Mouse (Mus musculus) lung, embryonic 14.5 days (tissue): Measurements from ENCODE around the gene Gnao1. TPM values are rescaled to one million over a fixed set of nuclear protein-coding genes. Genes with fewer than 3 reads are reported as not detected.

Source experiments
- ATAC-seq: fragments of 200-750 bp; cut with Nextera tagmentation; 2 replicates; pipeline ENCODE4 v1.8.0; 2017; ENCODE audit warnings: mild to moderate bottlenecking, moderate TSS enrichment, moderate library complexity; ENCODE audit not compliant: insufficient read depth
- DNase-seq: peaks from one replicate; pipeline ENCODE4 v3.0.0-alpha.2; 2015
- H3K27ac ChIP-seq: fragments of 300-500 bp; sonication (generic); 2 replicates; pipeline ENCODE4 v1.5.1; 2014; ENCODE audit warnings: low read depth, mild to moderate bottlenecking, moderate library complexity
- H3K27me3 ChIP-seq: fragments of 300-500 bp; sonication (generic); 2 replicates; pipeline ENCODE4 v1.6.1; 2014; ENCODE audit warnings: low read length, control low read depth; ENCODE audit not compliant: insufficient read depth
- H3K36me3 ChIP-seq: fragments of 300-500 bp; sonication (generic); 2 replicates; pipeline ENCODE4 v1.6.1; 2014; ENCODE audit warnings: control low read depth; ENCODE audit not compliant: insufficient read depth
- H3K4me1 ChIP-seq: fragments of 300-500 bp; sonication (generic); 2 replicates; pipeline ENCODE4 v1.6.1; 2014; ENCODE audit warnings: antibody characterized with exemption, control low read depth; ENCODE audit not compliant: insufficient read depth
- H3K4me2 ChIP-seq: fragments of 300-500 bp; sonication (generic); 2 replicates; pipeline ENCODE4 v1.6.1; 2014; ENCODE audit warnings: mild to moderate bottlenecking
- H3K4me3 ChIP-seq: fragments of 300-500 bp; sonication (generic); 2 replicates; pipeline ENCODE4 v1.5.1; 2014; ENCODE audit warnings: low read depth, low read length
- H3K9ac ChIP-seq: fragments of 300-500 bp; sonication (generic); 2 replicates; pipeline ENCODE4 v1.6.1; 2014
- H3K9me3 ChIP-seq: fragments of 300-500 bp; sonication (generic); 2 replicates; pipeline ENCODE4 v1.6.1; 2016; ENCODE audit warnings: low read depth, low read length, control low read depth
- CTCF ChIP-seq: IDR thresholded peaks from 2 replicates; pipeline ENCODE4 v1.5.1; 2016; ENCODE audit warnings: antibody characterized with exemption, low read depth
- WGBS: fragments of 180-500 bp; shearing (Covaris S2); extraction: QIAGEN DNeasy Blood & Tissue Kit; methylation state at CpG from one replicate; pipeline ENCODE4 v1.1.7; 2014; 5-methylcytosine and 5-hydroxymethylcytosine counted together
- polyA plus RNA-seq: library from polyadenylated mRNA; unstranded; fragments of >200 nt; fragmentation: Nextera tagmentation; extraction: Ambion mirVana; gene quantifications from 2 replicates; pipeline ENCODE4 v1.2.1, GENCODE M21; 2014

Gnao1 gene
- polyA plus RNA-seq, 1 experiment from 2014 or later = 1.8 TPM

DNA sequence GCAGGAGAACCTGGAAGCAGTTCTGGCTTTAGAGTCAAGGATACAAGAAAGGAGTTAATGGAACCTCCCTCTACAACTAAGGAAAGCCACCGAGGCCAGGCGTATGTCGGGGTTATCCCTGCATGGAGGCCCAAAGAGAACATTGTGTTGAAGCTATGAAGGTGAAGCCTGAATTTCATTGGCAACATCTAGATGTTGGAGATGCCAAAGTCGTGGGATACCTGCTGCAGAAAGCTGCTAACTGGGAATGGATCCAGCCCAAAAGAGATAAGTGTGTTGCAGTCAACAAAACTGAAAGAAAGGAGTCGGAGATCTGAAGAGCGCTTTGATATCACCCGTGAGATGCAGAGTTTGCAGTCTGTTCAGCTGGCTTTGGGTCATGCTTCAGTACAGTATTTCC lies 70.2 kb downstream of the Gnao1 start:
- no peak overlapping the region for H3K4me3 ChIP-seq
- no peak overlapping the region for H3K4me2 ChIP-seq
- DNase-seq (no peak), ATAC-seq (no peak)
- 77% methylated on average over 7 of the region's 7 CpGs for WGBS
- no peaks in the 10 kb centered on the region for H3K27me3 ChIP-seq
- no peaks in the 10 kb centered on the region for H3K4me1 ChIP-seq
- no peaks in the 10 kb centered on the region for H3K9me3 ChIP-seq
- no peaks in the 10 kb centered on the region for H3K36me3 ChIP-seq
- no peak for TF ChIP-seq CTCF
- H3K9ac ChIP-seq = no peak overlapping the region
- H3K27ac ChIP-seq = no peak overlapping the region

DNA sequence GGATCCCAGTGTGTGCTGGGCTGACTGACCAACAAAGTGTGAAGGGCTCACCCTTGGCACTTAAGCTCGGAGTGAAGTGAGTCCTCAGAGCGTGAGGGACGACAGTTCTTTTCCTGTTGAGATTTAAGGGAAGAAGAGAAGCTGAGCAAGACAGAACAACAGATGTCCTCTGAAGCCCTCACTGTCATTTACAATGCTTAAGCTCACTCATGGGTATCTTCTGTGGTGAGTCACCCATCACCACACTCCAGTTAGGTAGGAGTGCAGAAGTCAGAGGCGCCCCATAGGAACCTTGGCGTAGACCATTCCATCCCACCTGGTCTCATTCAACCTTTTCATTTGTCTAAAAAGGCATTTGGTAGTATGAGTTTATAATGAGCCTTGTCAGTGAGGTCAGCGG lies 71.6 kb downstream of the Gnao1 start:
- Histone ChIP-seq H3K27ac (no peak overlapping the region), H3K36me3 (no peaks in the 10 kb centered on the region), H3K9me3 (no peaks in the 10 kb centered on the region), H3K9ac (no peak overlapping the region), H3K27me3 (no peaks in the 10 kb centered on the region), H3K4me2 (no peak overlapping the region), H3K4me3 (no peak overlapping the region), H3K4me1 (no peaks in the 10 kb centered on the region)
- no peak for DNase-seq
- 88% methylated on average over 6 of the region's 6 CpGs for WGBS
- TF ChIP-seq CTCF = no peak
- no peak for ATAC-seq

- Histone ChIP-seq H3K4me3 (no peak overlapping the region), H3K9ac (no peak overlapping the region), H3K27me3 (no peaks in the 10 kb centered on the region), H3K4me1 (no peaks in the 10 kb centered on the region), H3K36me3 (no peaks in the 10 kb centered on the region), H3K27ac (no peak overlapping the region), H3K9me3 (no peaks in the 10 kb centered on the region), H3K4me2 (no peak overlapping the region)
- no peak for TF ChIP-seq CTCF
- DNase-seq = no peak
- no peak for ATAC-seq
Measured at GRCm38 (mm10) chr8:93883241-93883640, 73.5 kb downstream of the Gnao1 start.

DNA sequence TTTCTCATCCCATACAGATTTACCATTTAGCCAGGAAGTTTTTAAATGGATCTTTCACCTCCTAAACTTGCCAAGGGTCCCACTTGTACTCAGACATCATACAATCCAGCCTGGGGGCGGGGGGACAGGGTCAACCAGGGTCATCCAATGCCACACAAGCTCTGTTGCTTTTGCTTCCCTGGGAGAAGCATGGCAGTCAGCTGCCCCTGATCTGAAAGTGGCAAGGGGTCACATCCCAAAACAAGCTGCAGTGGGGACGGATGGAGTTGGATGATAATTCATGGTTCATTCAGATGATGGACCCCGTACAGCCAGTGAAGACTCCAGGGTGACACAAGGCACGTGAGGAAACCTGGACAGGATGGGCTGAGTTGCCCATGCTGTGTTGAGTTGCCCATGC lies 74.0 kb downstream of the Gnao1 start:
- ATAC-seq (no peak), DNase-seq (no peak)
- H3K4me3 ChIP-seq = no peak overlapping the region
- H3K9ac ChIP-seq = no peak overlapping the region
- TF ChIP-seq CTCF = no peak
- no peaks in the 10 kb centered on the region for H3K27me3 ChIP-seq
- no peak overlapping the region for H3K27ac ChIP-seq
- no peaks in the 10 kb centered on the region for H3K9me3 ChIP-seq
- 67% methylated on average over 4 of the region's 4 CpGs for WGBS
- H3K36me3 ChIP-seq = no peaks in the 10 kb centered on the region
- 0 out of 2 replicates have a peak, but pooled peaks cover 1% of the 10 kb centered on the region for H3K4me1 ChIP-seq
- no peak overlapping the region for H3K4me2 ChIP-seq

GRCm38 (mm10) chr8:93884316-93884715 lies 74.5 kb downstream of the Gnao1 start:
- TF ChIP-seq CTCF = no peak
- 0 out of 2 replicates have a peak, but pooled peaks cover 4% of the 10 kb centered on the region for H3K4me1 ChIP-seq
- H3K9ac ChIP-seq = no peak overlapping the region
- no peak overlapping the region for H3K4me3 ChIP-seq
- 85% methylated on average over 7 of the region's 7 CpGs for WGBS
- no peak overlapping the region for H3K27ac ChIP-seq
- ATAC-seq = no peak
- no peak for DNase-seq
- H3K27me3 ChIP-seq = no peaks in the 10 kb centered on the region
- H3K36me3 ChIP-seq = no peaks in the 10 kb centered on the region
- H3K9me3 ChIP-seq = no peaks in the 10 kb centered on the region
- H3K4me2 ChIP-seq = no peak overlapping the region

DNA sequence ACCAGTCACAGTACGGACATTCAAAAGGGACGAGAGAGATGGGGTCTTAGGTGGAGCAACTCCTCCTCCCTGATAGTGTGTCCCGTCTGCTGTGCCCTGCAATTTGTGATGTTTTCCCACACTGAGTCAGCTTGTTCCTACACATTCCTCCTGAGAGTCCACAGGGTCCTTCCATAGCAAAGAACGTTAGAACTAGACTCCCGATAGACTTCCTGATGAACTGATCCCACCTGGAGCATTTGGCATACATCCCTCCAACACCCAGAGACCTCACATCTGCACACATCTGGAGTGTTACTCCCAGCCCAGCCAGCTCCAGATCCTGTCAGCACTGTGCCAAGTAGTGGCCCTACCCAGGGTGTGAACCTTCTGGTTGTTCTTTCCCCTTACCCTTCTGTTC lies 76.4 kb downstream of the Gnao1 start:
- 0 out of 2 replicates have a peak, but pooled peaks cover 4% of the 10 kb centered on the region for H3K4me1 ChIP-seq
- H3K9me3 ChIP-seq = no peaks in the 10 kb centered on the region
- no peak overlapping the region for H3K9ac ChIP-seq
- no peak for TF ChIP-seq CTCF
- no peak overlapping the region for H3K27ac ChIP-seq
- ATAC-seq (no peak), DNase-seq (no peak)
- WGBS = 66% methylated on average over 5 of the region's 5 CpGs
- no peaks in the 10 kb centered on the region for H3K36me3 ChIP-seq
- no peak overlapping the region for H3K4me2 ChIP-seq
- H3K27me3 ChIP-seq = no peaks in the 10 kb centered on the region
- no peak overlapping the region for H3K4me3 ChIP-seq

DNA sequence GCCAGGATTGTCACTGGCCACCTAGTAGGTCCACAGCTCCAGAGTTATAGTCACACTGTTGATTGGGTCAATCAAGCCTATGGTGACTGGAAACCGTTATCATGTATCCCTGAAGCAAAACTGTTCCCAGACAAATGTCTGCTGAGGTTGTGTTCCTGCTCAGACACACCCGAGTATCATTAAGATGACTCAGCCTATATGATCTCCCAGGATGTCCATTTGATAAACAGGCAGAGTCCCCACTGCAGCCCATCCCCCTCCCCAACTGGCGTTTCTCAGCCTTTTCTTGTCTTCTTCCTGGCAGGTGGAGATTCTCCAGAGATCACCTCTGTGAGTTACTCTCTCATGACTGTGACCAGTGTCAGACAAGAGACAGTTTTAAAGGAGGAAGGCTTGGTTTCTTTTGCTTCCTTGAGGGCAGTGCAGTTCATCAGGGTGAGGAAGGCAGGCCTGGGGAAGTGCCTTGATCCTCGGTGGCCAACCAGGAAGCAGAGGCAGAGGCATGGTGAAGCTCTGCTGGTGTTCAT lies 78.4 kb downstream of the Gnao1 start:
- DNase-seq (no peak), ATAC-seq (no peak)
- Histone ChIP-seq H3K9ac (no peak overlapping the region), H3K4me3 (no peak overlapping the region), H3K4me2 (no peak overlapping the region), H3K4me1 (0 out of 2 replicates have a peak, but pooled peaks cover 4% of the 10 kb centered on the region), H3K27me3 (no peaks in the 10 kb centered on the region), H3K9me3 (no peaks in the 10 kb centered on the region), H3K36me3 (no peaks in the 10 kb centered on the region), H3K27ac (no peak overlapping the region)
- WGBS = 48% methylated on average over 4 of the region's 4 CpGs
- no peak for TF ChIP-seq CTCF
